Mouse (Mus musculus) left cerebral cortex, adult 9 months (tissue): Measurements from ENCODE around the gene Il17rd.

Source experiments
- DNase-seq, 2 experiments: peaks; one replicate each; pipeline ENCODE4 v3.0.0; 2022; ENCODE audit warnings: low spot score in 2 of 2

Il17rd gene

DNA sequence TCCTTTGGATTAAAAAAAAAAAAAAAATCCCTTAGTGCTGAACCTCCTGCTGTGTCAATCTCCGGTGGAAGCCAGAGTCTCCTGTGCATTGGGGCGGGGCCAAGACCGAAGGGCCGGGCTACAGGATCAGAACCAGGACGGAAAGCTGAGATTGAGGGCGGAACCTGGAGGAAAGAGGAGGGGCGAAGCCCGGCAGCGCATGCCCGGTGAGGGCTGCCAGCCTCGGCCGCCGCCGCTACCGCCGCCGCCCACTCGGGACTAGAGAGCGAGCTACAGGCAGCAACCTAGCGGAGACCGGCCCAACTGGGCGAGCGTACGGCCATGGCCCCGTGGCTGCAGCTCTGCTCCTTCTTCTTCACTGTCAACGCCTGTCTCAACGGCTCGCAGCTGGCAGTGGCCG, at the start of gene Il17rd:
Il17rd (plus strand) TSS at position 159 of the 400 bp plus-strand sequence.
- DNase-seq = peak; percentile 62 to 82

DNA sequence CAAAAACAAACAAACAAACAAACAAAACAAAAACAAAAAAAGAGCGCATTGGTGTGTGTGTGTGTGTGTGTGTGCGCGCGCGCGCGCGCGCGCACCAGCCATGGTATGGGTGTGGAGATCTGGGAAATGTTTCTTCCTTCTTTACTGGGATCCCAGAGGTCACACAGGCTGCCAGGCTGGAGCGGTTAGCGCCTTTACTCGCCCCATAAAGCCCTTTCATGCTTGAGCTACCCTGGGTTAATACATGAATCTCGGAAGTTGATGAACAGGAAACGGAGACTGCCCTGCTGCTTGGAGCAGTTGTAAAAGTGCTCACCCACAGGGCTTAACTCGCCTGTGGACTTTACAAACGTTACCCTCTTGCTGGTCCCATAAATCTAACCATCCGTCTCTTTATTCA, 47.1 kb upstream of the Il17rd start:
- no peak for DNase-seq

DNA sequence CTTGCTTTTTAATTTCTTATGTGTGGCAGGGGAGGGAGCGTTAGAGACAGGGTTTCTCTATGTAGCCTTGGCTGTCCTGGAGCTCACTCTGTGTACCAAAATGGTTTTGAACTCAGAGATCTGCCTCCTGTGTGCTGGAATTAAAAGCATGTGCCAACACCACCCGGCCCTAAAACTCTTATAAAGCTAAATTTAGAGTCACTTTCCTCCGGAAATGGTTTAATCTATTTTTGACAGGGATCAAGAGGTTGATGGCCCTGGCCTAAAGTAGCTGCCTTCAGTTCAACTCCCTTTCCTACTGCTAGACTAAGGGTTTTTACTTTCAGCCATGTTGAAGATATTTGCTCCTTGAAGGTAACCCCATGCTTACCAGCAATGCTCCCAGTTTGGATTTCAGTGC, 45.3 kb upstream of the Il17rd start:
- DNase-seq = no peak

DNA sequence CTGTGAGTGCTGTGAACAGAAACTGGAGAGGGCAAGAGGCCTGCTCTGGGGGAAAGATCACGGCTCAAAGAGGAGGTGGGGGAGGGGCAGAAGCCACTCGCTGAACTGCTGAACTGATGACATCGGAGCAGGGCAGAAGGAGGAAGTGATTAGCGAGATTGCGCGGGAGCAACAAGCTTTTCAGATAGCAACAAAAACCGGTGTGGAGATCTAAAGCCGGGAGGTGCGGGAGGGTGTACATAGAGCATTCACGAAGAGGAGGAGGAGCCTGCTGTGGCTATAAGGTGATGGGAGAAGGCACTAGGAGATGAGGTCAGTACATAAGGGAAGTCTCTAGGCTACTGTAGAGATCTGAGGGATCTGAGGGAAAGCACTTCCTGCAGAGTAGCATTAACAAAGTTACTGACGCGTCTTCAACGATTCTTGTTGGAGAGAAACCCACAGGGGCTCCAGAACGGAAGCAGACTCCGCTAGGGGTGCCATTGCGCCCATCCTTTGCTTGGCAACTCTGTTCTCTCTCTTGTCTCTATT, 44.5 kb upstream of the Il17rd start, which contains the start of gene Hesx1:
Hesx1 (plus strand) TSS at position 206 of the 531 bp plus-strand sequence.
- DNase-seq = no peak

DNA sequence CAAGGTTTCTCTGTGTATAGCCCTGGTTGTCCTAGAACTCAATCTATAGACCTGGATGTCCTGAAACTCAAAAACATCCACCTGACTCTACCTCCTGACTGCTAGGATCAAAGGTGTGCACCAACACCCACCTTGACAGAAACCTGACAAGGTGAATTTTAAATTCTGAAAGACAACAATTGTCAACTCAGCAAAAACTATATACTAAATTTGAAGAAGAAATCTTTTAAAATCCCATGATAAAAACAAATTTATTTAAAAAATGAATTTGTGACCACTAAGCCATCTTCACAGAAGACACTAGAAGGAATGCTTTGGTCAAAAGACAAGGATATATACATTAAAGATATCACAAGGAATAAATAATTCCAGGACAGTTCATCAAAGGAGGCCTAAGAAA, 42.5 kb upstream of the Il17rd start:
- DNase-seq = no peak

DNA sequence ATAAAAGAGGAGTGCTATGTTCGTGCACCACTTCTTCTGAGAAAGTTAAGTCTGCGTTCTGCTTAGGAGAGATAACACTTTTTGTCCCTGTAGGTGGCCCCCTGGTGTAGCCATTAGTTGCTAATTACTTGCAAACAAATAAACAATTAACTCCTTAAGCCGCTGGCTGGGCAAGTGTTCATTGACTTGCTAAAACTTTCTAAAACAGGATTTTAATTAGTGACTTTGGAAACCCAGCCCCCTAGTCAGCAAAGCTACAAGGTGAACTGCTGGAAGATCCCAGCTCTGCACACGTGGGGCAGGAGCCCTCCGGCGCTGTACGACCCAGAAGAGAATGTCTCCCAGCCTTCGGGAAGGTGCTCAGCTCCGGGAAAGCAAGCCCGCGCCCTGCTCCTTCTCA, 38.4 kb upstream of the Il17rd start:
- DNase-seq = no peak

GRCm38 (mm10) chr14:27004906-27005305, 33.8 kb upstream of the Il17rd start:
- DNase-seq = no peak

- no peak for DNase-seq
These were observed 32.8 kb upstream of the Il17rd start for GRCm38 (mm10) chr14:27005937-27006336.

- DNase-seq = no peak
These were observed 27.2 kb upstream of the Il17rd start for GRCm38 (mm10) chr14:27011561-27011960.

DNA sequence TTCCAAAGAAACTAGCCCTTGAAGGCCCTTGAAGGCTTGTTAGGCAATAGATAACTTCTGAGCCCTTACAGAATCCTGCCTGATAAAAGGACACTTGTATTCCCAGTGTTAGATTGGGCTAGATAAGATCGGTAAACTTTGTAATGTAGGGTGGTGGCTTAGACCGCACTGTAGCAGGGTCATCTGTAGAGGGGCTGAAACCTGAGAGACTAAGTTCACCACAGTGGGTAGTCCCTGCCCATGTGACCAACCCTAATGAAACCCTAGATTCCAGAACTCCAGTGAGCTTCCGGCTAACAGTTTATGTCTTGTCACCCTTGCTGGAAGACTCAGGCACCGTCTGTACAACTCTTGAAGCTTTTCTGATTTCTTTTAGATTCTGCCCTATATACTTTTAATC, 25.1 kb upstream of the Il17rd start:
- no peak for DNase-seq

DNA sequence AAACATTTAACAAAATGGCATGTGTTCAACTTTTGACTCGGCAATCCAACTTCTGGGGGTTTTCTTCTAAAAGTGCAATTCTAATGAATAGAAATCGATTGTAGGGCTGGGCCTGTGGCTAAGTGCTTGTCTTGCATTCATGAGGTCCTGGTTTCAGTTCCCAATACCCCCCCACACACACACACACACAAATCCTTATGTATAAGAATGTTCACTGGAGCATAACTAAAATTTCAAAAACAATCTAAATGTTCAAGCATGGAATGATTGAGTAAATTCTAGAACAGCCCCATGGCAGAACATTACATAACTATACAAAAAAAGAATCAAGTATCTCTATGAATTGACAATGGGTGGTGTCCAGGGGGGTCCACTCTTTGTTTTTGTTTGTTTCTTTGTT, 20.8 kb upstream of the Il17rd start:
- DNase-seq = no peak

GRCm38 (mm10) chr14:27019850-27020249, 18.9 kb upstream of the Il17rd start:
- DNase-seq = no peak

GRCm38 (mm10) chr14:27022876-27023275, 15.9 kb upstream of the Il17rd start:
- no peak for DNase-seq

- no peak for DNase-seq
These were observed 14.1 kb upstream of the Il17rd start for GRCm38 (mm10) chr14:27024664-27025063.

- peak; percentile 23 to 65 for DNase-seq
These were observed 9.0 kb upstream of the Il17rd start for GRCm38 (mm10) chr14:27029771-27030173.

DNA sequence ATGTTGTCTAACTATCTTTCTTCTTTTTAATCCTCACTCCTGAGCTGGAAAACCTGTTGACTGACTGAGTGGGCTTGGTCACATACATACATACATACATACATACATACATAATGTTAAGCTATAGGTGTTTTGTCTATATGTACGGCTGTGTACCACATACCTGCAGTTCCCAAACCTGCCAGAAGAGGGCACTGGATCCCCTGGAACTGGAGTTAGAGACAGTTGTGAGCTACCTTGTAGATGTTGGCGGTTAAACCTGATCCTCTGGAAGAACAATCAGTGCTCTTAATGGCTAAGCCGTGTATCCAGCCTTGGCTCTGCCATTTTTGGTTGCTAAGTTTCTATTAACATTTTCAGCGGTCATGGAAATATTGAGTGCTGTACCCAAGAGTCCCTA, 7.6 kb upstream of the Il17rd start:
- DNase-seq = peak in 1 of 2 experiments; percentile 44

GRCm38 (mm10) chr14:27037513-27037912, 1.2 kb upstream of the Il17rd start:
- DNase-seq = no peak

- no peak for DNase-seq
These were observed 824 bp downstream of the Il17rd start for GRCm38 (mm10) chr14:27039281-27040248.

DNA sequence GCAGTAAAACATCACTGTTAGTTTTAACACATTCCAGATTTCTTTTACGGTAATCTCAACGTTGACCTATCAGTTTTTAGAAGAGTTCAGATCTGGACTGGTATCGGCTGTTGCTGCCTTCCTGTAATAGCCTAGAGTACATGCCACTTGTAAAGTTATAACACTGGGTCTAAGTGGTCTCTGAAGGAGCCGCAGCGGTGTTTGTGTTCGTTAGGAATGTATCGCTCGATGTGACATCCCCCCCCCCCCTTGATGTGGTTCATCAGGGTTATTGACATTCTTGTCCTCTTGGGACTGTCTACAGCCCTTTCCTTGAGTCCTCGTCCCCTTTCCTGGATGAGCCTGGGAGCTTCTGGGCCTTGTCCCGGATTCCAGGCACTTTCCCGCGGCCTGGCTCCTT, 1.7 kb downstream of the Il17rd start:
- no peak for DNase-seq

- no peak for DNase-seq
These were observed 3.7 kb downstream of the Il17rd start for GRCm38 (mm10) chr14:27042280-27042983.

DNA sequence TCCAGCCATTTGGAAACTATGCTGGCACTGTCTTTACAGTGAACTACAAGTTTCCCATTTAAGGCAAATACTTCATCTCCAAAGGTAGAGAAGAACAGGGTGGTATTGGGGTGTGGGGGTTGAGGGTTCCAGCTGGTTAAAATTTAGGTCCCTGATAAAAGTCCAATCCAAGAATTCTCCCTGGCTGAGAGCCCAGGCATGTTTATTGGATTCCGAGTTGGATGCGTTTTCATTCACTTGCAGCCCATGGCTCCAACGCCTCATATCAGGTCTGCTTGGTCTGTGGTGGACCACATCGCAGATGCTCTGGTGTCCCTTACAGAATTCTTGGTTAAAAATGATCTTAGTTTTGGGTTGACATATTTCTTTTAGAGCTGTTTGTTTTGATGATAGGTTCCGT, 4.7 kb downstream of the Il17rd start:
- no peak for DNase-seq

- DNase-seq = no peak
These were observed 5.7 kb downstream of the Il17rd start for GRCm38 (mm10) chr14:27044221-27044966.
